Mouse (Mus musculus): ENCODE measurements at regions not wholly inside any gene's neighbourhood (a gene's known extent, or its start where the extent isn't known, plus 50 kb on each side); places are given as distances from the start of the nearest gene placed in this dataset.
A peak's percentile ranks its signal among the peaks of the same experiment; 100 is the strongest.

- Histone ChIP-seq H3K27me3 (no peaks in the 10 kb centered on the region), H3K27ac (no peak overlapping the region), H3K4me3 (replicated peaks) (no peak overlapping the region), H3K4me1 (peaks cover 21% of the 10 kb centered on the region), H3K9me3 (replicated peaks) (no peaks in the 10 kb centered on the region), H3K4me2 (no peak overlapping the region), H3K36me3 (no peaks in the 10 kb centered on the region), H3K9ac (no peak overlapping the region)
- 91% methylated on average over 5 of the region's 5 CpGs for WGBS
- ATAC-seq (replicated peaks; ENCODE audit: low FRiP score), result no peak
Measured at GRCm38 (mm10) chr10:98745861-98746260, 168.3 kb upstream of the Atp2b1 start.

GRCm38 (mm10) chr10:98748856-98749583 lies 165.2 kb upstream of the Atp2b1 start:
- Histone ChIP-seq H3K9ac (no peak overlapping the region), H3K4me2 (no peak overlapping the region), H3K27ac (peak overlapping the region; percentile 69), H3K36me3 (no peaks in the 10 kb centered on the region), H3K4me3 (replicated peaks) (no peak overlapping the region), H3K9me3 (replicated peaks) (no peaks in the 10 kb centered on the region), H3K4me1 (peaks cover 17% of the 10 kb centered on the region), H3K27me3 (no peaks in the 10 kb centered on the region)
- 15% methylated on average over 3 of the region's 3 CpGs for WGBS
- no peak for ATAC-seq (replicated peaks; ENCODE audit: low FRiP score)

GRCm38 (mm10) chr10:98749584-98749947 lies 164.6 kb upstream of the Atp2b1 start:
- no peaks in the 10 kb centered on the region for H3K36me3 ChIP-seq
- WGBS, result 84% methylated on average over 4 of the region's 4 CpGs
- H3K4me3 ChIP-seq (replicated peaks), result no peak overlapping the region
- H3K27ac ChIP-seq, result no peak overlapping the region
- no peaks in the 10 kb centered on the region for H3K9me3 ChIP-seq (replicated peaks)
- H3K9ac ChIP-seq, result no peak overlapping the region
- peaks cover 13% of the 10 kb centered on the region for H3K4me1 ChIP-seq
- ATAC-seq (replicated peaks; ENCODE audit: low FRiP score), result no peak
- no peak overlapping the region for H3K4me2 ChIP-seq
- no peaks in the 10 kb centered on the region for H3K27me3 ChIP-seq

- ATAC-seq (replicated peaks; ENCODE audit: low FRiP score), result peak; percentile 81
- no peak overlapping the region for H3K27ac ChIP-seq
- H3K9me3 ChIP-seq (replicated peaks), result no peaks in the 10 kb centered on the region
- H3K9ac ChIP-seq, result no peak overlapping the region
- peaks cover 9% of the 10 kb centered on the region for H3K4me1 ChIP-seq
- no peaks in the 10 kb centered on the region for H3K27me3 ChIP-seq
- no peak overlapping the region for H3K4me3 ChIP-seq (replicated peaks)
- H3K36me3 ChIP-seq, result no peaks in the 10 kb centered on the region
- 40% methylated on average over 11 of the region's 11 CpGs for WGBS
- no peak overlapping the region for H3K4me2 ChIP-seq
Measured at GRCm38 (mm10) chr10:98751376-98752058, 162.7 kb upstream of the Atp2b1 start.

- ATAC-seq (replicated peaks; ENCODE audit: low FRiP score), result no peak
- Histone ChIP-seq H3K4me3 (replicated peaks) (no peak overlapping the region), H3K4me2 (no peak overlapping the region), H3K9me3 (replicated peaks) (no peaks in the 10 kb centered on the region), H3K27ac (no peak overlapping the region), H3K27me3 (no peaks in the 10 kb centered on the region), H3K9ac (no peak overlapping the region), H3K4me1 (no peaks in the 10 kb centered on the region), H3K36me3 (no peaks in the 10 kb centered on the region)
Measured at GRCm38 (mm10) chr10:98761080-98761479, 153.1 kb upstream of the Atp2b1 start.

- Histone ChIP-seq H3K36me3 (no peaks in the 10 kb centered on the region), H3K9ac (no peak overlapping the region), H3K4me2 (no peak overlapping the region), H3K4me1 (no peaks in the 10 kb centered on the region), H3K4me3 (replicated peaks) (no peak overlapping the region), H3K27me3 (no peaks in the 10 kb centered on the region), H3K27ac (no peak overlapping the region), H3K9me3 (replicated peaks) (no peaks in the 10 kb centered on the region)
- WGBS, result 69% methylated on average over 11 of the region's 11 CpGs
- no peak for ATAC-seq (replicated peaks; ENCODE audit: low FRiP score)
Measured at GRCm38 (mm10) chr10:98765786-98766419, 148.3 kb upstream of the Atp2b1 start.

GRCm38 (mm10) chr10:98779783-98780182 lies 134.4 kb upstream of the Atp2b1 start:
- no peak for ATAC-seq (replicated peaks; ENCODE audit: low FRiP score)
- WGBS, result 98% methylated on average over 1 of the region's 1 CpGs

GRCm38 (mm10) chr10:98780938-98781337 lies 133.3 kb upstream of the Atp2b1 start:
- Histone ChIP-seq H3K4me2 (no peak overlapping the region), H3K36me3 (no peaks in the 10 kb centered on the region), H3K9ac (no peak overlapping the region), H3K27me3 (no peaks in the 10 kb centered on the region), H3K27ac (no peak overlapping the region), H3K4me3 (replicated peaks) (no peak overlapping the region), H3K9me3 (replicated peaks) (no peaks in the 10 kb centered on the region), H3K4me1 (peaks cover 7% of the 10 kb centered on the region; the same call in 1 of the 2 replicates)
- no peak for ATAC-seq (replicated peaks; ENCODE audit: low FRiP score)
- 84% methylated on average over 5 of the region's 5 CpGs for WGBS

More at GRCm38 (mm10) chr10:98779783-98780182, 134.4 kb upstream of the Atp2b1 start:
- H3K4me2 ChIP-seq, result no peak overlapping the region
- no peaks in the 10 kb centered on the region for H3K36me3 ChIP-seq
- no peak overlapping the region for H3K27ac ChIP-seq
- H3K27me3 ChIP-seq, result no peaks in the 10 kb centered on the region
- H3K9me3 ChIP-seq (replicated peaks), result no peaks in the 10 kb centered on the region
- H3K9ac ChIP-seq, result no peak overlapping the region
- H3K4me1 ChIP-seq, result peaks cover 11% of the 10 kb centered on the region; the same call in 1 of the 2 replicates
- no peak overlapping the region for H3K4me3 ChIP-seq (replicated peaks)

GRCm38 (mm10) chr10:98781888-98782351 lies 132.3 kb upstream of the Atp2b1 start:
- no peak overlapping the region for H3K9ac ChIP-seq
- H3K27me3 ChIP-seq, result no peaks in the 10 kb centered on the region
- no peak overlapping the region for H3K4me3 ChIP-seq (replicated peaks)
- peak; percentile 64; the same call in 1 of the 2 replicates for ATAC-seq (replicated peaks; ENCODE audit: low FRiP score)
- no peak overlapping the region for H3K4me2 ChIP-seq
- 24% methylated on average over 3 of the region's 3 CpGs for WGBS
- peaks cover 7% of the 10 kb centered on the region; the same call in 1 of the 2 replicates for H3K4me1 ChIP-seq
- H3K9me3 ChIP-seq (replicated peaks), result no peaks in the 10 kb centered on the region
- H3K36me3 ChIP-seq, result no peaks in the 10 kb centered on the region
- H3K27ac ChIP-seq, result no peak overlapping the region

GRCm38 (mm10) chr10:98785411-98785810 lies 128.8 kb upstream of the Atp2b1 start:
- no peak overlapping the region for H3K4me3 ChIP-seq (replicated peaks)
- 71% methylated on average over 1 of the region's 1 CpGs for WGBS

GRCm38 (mm10) chr10:98786089-98786488 lies 128.1 kb upstream of the Atp2b1 start:
- H3K36me3 ChIP-seq, result no peaks in the 10 kb centered on the region
- no peak overlapping the region for H3K27ac ChIP-seq
- no peak for ATAC-seq (replicated peaks; ENCODE audit: low FRiP score)
- no peak overlapping the region for H3K4me2 ChIP-seq
- H3K4me1 ChIP-seq, result peaks cover 7% of the 10 kb centered on the region; the same call in 1 of the 2 replicates
- no peaks in the 10 kb centered on the region for H3K9me3 ChIP-seq (replicated peaks)
- no peak overlapping the region for H3K9ac ChIP-seq
- WGBS, result 76% methylated on average over 4 of the region's 4 CpGs
- H3K4me3 ChIP-seq (replicated peaks), result no peak overlapping the region
- no peaks in the 10 kb centered on the region for H3K27me3 ChIP-seq

More at GRCm38 (mm10) chr10:98785411-98785810, 128.8 kb upstream of the Atp2b1 start:
- no peak for ATAC-seq (replicated peaks; ENCODE audit: low FRiP score)
- no peaks in the 10 kb centered on the region for H3K36me3 ChIP-seq
- no peaks in the 10 kb centered on the region for H3K9me3 ChIP-seq (replicated peaks)
- H3K4me2 ChIP-seq, result no peak overlapping the region
- no peak overlapping the region for H3K9ac ChIP-seq
- peaks cover 7% of the 10 kb centered on the region; the same call in 1 of the 2 replicates for H3K4me1 ChIP-seq
- H3K27me3 ChIP-seq, result no peaks in the 10 kb centered on the region
- H3K27ac ChIP-seq, result no peak overlapping the region

- WGBS, result 94% methylated on average over 9 of the region's 9 CpGs
- no peak for ATAC-seq (replicated peaks; ENCODE audit: low FRiP score)
Measured at GRCm38 (mm10) chr10:98789763-98790162, 124.4 kb upstream of the Atp2b1 start.

More at GRCm38 (mm10) chr10:98789763-98790162, 124.4 kb upstream of the Atp2b1 start:
- H3K9me3 ChIP-seq (replicated peaks), result no peaks in the 10 kb centered on the region
- H3K27ac ChIP-seq, result no peak overlapping the region
- no peak overlapping the region for H3K4me2 ChIP-seq
- no peaks in the 10 kb centered on the region for H3K36me3 ChIP-seq
- no peak overlapping the region for H3K9ac ChIP-seq
- H3K4me3 ChIP-seq (replicated peaks), result no peak overlapping the region
- H3K27me3 ChIP-seq, result no peaks in the 10 kb centered on the region
- no peaks in the 10 kb centered on the region for H3K4me1 ChIP-seq
